Mouse (Mus musculus): Measurements from ENCODE around the gene Ppp6r1. TPM values are rescaled to one million over a fixed set of nuclear protein-coding genes. Genes with fewer than 3 reads are reported as not detected.
"Not testable (repeated sequence)": the region's sequence is repeated elsewhere in the genome, so short reads cannot be mapped to it uniquely, and the experiment has no call there.

Gene Ppp6r1
- total RNA-seq, 2 experiments from 2014 or later, result 127 TPM

DNA sequence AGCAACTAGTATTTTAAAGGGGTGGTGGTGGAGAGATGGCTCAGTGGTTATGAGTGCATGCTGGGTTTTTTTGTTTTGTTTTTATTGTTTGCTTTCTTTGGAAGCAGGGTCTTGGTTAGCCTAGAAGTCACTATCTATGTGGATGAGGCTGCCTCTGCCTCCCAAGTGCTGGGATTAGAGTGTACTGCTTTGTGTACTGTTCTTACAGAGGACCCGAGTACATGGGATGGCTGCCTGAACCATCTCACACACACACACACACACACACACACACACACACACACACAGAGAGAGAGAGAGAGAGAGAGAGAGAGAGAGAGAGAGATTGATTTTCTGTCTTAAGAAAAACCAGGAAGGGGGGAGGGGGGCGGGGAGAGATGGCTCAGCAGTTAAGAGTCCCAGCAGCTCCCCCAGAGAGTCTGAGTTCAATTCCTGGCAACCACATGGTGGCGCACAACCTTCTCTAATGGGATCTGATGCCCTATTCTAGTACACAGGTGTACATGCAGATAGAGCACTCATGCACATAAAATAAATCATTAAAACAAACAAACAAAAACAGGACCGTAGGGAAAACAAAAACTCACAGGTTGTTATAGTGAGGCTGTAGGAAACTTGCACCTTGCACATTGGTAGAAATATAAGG is 35.2 kb downstream of the Ppp6r1 start:
- peak in 1 of 2 experiments; percentile 62 for DNase-seq (ENCODE audit: low spot score in 2 of 2)

DNA sequence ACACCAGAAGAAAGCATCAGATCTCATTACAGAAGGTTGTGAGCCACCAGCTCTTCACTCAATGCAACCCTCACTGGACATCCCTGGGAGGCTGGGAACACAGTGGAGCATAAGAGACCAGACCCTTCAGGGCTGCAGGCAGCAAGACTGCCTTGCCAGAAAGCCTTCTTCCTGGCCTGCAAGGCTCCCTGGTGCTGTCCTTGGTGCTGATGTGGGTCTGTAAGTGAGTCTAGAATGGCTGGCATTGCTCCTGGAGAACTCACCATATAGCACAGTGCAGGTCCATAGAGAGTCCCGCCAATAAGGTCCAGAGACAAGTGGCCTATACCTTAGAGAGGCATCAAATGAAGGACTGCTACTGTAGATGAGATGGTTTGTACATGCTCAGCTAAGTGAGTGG is 38.8 kb downstream of the Ppp6r1 start:
- no peak for DNase-seq (ENCODE audit: low spot score in 2 of 2)

DNA sequence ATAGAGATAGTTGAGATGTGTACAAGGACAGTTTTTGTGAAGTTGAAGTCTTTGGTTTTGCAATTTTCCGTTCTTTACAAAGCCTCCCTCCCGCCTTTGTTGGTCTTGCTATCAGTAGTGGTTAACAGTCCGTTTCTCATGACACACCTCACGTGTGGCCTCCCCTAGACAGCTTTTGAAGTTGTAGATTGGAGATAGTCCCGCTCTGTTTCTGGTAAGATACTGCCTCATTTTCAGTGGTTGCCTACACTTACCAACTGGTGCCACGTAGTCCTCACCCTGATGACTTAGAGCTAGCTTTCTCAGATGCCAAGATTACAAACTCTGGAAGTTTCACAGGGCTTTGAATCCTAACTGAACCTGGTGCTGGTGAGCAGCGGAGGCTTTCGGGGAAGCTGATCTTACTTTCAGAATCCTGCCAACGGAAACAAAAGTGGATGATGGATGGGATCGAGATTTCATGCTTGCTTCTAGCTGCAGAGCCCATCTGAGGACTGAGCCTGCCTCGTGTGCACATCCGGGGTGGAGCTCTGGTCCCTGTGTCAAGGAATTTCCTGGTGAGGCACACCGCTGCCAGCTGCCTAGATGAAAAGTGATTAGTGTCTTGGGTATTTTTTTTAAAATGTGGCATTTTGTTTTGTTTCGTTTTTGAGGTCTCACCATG is 44.9 kb downstream of the Ppp6r1 start:
- no peak for DNase-seq (ENCODE audit: low spot score in 2 of 2)

DNA sequence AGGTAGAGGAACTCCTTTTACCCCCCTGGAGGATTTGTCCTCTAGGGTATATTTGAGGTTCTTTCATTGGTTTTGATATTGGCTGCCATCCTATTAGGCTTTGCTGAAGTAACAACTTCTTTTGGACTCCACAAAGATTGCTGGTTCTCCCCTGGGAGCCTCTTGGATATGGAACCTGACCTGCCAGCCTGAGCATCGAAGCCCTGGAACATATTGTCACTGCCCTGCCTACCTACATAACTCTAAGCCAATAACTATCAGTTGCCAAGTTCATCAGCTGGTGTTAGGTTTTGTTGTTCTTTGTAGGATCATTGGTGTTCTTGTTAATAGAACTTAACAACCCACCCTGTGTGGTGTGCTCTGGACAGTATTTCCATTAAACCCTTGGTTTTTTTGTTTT is 45.9 kb downstream of the Ppp6r1 start:
- no peak for DNase-seq (ENCODE audit: low spot score in 2 of 2)

DNA sequence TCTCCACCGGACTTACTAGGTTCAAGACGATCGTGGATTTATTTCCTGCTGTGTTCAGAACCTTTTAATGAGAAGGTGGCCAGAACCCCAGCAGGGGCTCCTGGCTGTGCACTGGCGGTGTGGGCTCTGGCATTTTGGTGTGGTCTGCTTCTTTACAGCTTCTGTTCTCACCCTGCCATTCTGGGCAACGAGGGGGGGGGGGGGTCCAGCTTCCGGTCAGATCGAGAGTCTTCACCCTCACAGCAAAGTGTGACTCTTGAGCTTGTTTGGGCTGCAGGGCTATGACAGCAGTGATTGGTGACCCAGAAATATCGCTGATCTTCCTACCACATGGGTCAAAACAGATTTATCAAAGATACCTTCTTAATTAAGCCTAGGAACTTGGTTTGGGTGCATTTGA is 46.4 kb downstream of the Ppp6r1 start:
- no peak for DNase-seq (ENCODE audit: low spot score in 2 of 2)

DNA sequence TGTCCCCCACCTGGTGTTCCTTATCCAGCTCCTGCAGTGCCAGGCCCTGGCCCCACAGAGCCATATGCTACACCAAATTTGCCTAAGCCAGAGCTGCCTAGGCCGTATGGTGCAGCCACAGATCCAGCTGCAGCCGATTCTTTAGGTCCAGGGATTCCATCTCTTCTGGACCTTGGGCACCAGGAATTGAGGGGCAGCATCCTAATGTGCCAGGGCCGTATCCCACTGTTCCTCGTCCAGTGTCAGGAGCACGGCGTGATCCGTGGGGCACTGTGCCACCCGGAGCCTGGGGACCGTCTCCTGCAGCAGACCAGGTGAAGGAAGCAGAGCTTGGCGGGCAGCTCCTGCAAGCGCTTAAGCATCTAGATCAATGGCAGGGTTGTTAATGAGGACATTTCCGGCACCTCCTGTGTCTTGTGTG is 46.9 kb downstream of the Ppp6r1 start:
- no peak for DNase-seq (ENCODE audit: low spot score in 2 of 2)

DNA sequence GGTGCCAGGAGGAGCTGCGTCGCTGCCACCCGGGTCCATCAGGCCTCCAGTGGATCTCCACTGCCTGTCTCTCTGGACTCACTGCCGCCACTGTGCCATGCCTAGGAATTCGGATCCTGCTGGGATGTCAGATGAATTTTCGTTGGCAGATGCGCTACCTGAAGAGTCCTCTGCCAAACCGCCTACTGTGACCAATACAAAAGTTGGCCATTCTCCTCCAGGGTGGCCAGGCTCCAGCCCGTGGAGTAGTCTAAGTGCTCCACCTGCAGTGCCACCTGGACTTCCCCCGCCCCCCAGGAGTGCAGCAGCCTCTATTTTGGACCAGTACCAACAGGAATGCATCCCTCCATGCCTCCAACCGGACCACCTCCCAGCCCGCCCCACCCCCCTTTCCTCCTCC is 47.3 kb downstream of the Ppp6r1 start:
- no peak for DNase-seq (ENCODE audit: low spot score in 2 of 2)

DNA sequence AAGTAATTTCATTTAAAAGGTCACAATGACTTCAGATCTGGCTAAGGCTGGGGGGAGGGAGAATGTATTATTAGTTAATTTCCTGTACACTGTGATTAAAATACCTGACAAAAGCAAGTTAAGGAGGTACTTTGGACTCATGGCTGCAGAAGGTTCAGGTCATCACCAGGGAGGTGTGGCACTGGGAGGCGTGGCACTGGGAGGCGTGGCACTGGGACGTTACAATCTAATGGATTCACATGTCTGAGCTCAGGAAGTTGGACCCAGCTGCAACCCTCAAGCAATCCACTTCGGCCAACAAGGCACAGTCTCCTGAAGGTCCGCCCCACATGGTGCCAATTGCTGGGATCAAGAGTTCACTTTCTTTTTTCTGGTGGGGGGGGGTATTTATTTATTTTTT is 50.8 kb downstream of the Ppp6r1 start:
- no peak for DNase-seq (ENCODE audit: low spot score in 2 of 2)

DNA sequence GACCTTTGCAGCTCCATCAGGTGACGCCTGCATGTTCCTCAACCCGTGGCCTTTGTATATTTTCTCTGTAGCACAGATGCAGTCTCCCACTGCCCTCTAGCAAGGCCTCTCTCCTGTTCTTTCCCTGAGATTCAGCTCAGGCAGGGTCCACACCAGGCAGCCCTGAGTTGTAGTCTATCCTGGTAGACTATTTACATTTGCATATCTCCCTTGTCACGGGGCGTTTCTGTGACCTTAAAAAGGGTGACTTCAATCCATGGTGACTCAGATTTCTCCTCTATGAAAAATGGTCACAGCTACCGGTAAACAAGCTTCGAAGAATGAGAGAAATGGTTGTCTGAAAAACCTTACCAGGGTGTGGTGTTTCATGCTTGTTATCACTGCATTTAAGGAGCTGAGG is 54.9 kb downstream of the Ppp6r1 start, which contains the start of gene Ptprh:
Ptprh (minus strand) TSS at position 169 of the 400 bp plus-strand sequence.
- no peak for DNase-seq (ENCODE audit: low spot score in 2 of 2)

DNA sequence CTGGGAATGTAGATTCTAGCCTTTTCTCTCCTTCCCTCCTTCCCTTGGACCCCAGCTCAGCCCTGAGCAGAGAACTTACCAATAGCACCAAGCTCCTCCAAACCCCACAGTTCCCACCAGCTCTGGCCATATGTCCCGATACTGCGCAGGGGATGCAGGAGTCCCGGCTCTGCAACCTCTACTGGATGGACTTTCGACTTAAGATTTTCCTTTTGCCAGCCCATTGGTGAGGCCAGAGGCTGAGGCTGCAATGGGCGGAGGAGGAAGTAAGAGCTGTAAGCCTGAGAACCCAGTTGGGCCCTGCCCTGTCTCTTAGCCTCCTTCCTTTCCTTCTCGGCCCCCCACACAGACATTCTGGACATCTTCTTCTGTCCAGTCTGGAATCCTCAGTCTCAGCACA is 55.9 kb downstream of the Ppp6r1 start:
- no peak for DNase-seq (ENCODE audit: low spot score in 2 of 2)

DNA sequence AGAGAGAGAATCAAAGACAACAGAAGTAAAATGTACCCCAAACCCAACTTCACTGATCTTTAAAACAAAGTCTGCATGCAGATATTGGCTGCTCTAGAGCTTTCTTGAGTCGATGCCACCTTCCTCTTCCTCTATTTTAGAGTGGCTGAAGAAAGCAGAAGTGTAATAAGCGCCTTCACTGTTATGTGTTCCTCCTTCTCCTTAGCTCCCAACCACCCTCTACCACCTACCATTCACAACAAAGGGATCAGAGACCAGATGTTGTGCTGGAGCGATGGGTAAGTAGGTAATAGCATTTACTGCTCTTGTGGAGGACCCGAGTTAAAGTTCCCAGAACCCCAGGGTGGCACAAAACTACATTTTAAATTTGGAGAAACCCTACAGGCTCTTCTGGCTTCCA is 61.8 kb downstream of the Ppp6r1 start:
- not testable (repeated sequence) for DNase-seq (ENCODE audit: low spot score in 2 of 2)

Other genes with a start within 250 kb of the Ppp6r1 start
- 10 to 100 TPM; 30.1 to 31.2 TPM for gene Rdh13, start 213.4 kb downstream of the Ppp6r1 start, total RNA-seq (2021)
- 1 to 10 TPM; 7.0 to 9.8 TPM for gene Eps8l1, start 198.3 kb downstream of the Ppp6r1 start, total RNA-seq (2021)
- gene Ppp1r12c, start 157.3 kb downstream of the Ppp6r1 start, total RNA-seq (2021), result 100 to 1,000 TPM; 148 to 153 TPM
- 1 to 10 TPM; 1.7 to 3.0 TPM for gene Tnnt1, start 142.6 kb downstream of the Ppp6r1 start, total RNA-seq (2021)
- gene Tnni3, start 134.8 kb downstream of the Ppp6r1 start, total RNA-seq (2021), result 1 to 10 TPM in 1 of 2 experiments, under 1 TPM in 1; 0.54 to 1.3 TPM
- gene Dnaaf3, start 126.6 kb downstream of the Ppp6r1 start, total RNA-seq (2021), result under 1 TPM; 0.74 to 0.81 TPM
- 100 to 1,000 TPM; 211 to 233 TPM for gene Syt5, start 111.5 kb downstream of the Ppp6r1 start, total RNA-seq (2021)
- under 1 TPM; 0.38 to 0.50 TPM for gene Ptprh, start 55.0 kb downstream of the Ppp6r1 start, total RNA-seq (2021)
- 10 to 100 TPM; 15.1 to 15.9 TPM for gene Tmem86b, start 27.6 kb downstream of the Ppp6r1 start, total RNA-seq (2021)
- gene Hspbp1, start 26.0 kb upstream of the Ppp6r1 start, total RNA-seq (2021), result 10 to 100 TPM; 82.7 to 92.4 TPM
- gene Brsk1, start 31.6 kb upstream of the Ppp6r1 start, total RNA-seq (2021), result 100 to 1,000 TPM; 368 to 369 TPM
- gene Tmem150b, start 66.2 kb upstream of the Ppp6r1 start, total RNA-seq (2021), result under 1 TPM; 0.10 to 0.15 TPM
- 10 to 100 TPM; 28.3 to 30.3 TPM for gene Kmt5c, start 81.1 kb upstream of the Ppp6r1 start, total RNA-seq (2021)
- gene Cox6b2, start 94.1 kb upstream of the Ppp6r1 start, total RNA-seq (2021), result 1 to 10 TPM; 9.0 to 9.6 TPM
- gene Fam71e2, start 112.3 kb upstream of the Ppp6r1 start, total RNA-seq (2021), result not detected
- gene Il11, start 123.8 kb upstream of the Ppp6r1 start, total RNA-seq (2021), result under 1 TPM; 0.15 to 0.27 TPM
- not detected for gene Tmem190, start 123.9 kb upstream of the Ppp6r1 start, total RNA-seq (2021)
- 1 to 10 TPM; 2.8 to 2.9 TPM for gene Tmem238, start 130.6 kb upstream of the Ppp6r1 start, total RNA-seq (2021)
- 100 to 1,000 TPM; 474 to 485 TPM for gene Rpl28, start 133.9 kb upstream of the Ppp6r1 start, total RNA-seq (2021)
- gene Ube2s, start 153.6 kb upstream of the Ppp6r1 start, total RNA-seq (2021), result 100 to 1,000 TPM; 102 to 121 TPM
- gene Shisa7, start 185.7 kb upstream of the Ppp6r1 start, total RNA-seq (2021), result 100 to 1,000 TPM; 150 to 162 TPM
- 1 to 10 TPM; 4.4 to 6.3 TPM for gene Isoc2b, start 211.2 kb upstream of the Ppp6r1 start, total RNA-seq (2021)
- gene Isoc2a, start 218.1 kb upstream of the Ppp6r1 start, total RNA-seq (2021), result 10 to 100 TPM; 14.9 to 15.9 TPM
- under 1 TPM in 1 of 2 experiments, not detected in 1; 0.25 TPM for gene Gm36210, start 247.5 kb upstream of the Ppp6r1 start, total RNA-seq (2021)